Mouse (Mus musculus) bone marrow, adult 2 months (tissue): ENCODE data around the gene Olfr224. TPM values are rescaled to one million over a fixed set of nuclear protein-coding genes. Genes with fewer than 3 reads are reported as not detected.
"Not testable (repeated sequence)": the region's sequence is repeated elsewhere in the genome, so short reads cannot be mapped to it uniquely, and the experiment has no call there.

Experiments used
- H3K27ac ChIP-seq: fragments of 200-500 bp; 2 replicates; pipeline ENCODE4 v1.5.1; 2012; ENCODE audit warnings: low read depth, mild to moderate bottlenecking, control low read depth, inconsistent platforms, low read length; ENCODE audit not compliant: control insufficient read depth, poor library complexity, insufficient read depth
- H3K4me1 ChIP-seq: fragments of 200-500 bp; 2 replicates; pipeline ENCODE4 v1.6.1; 2011; ENCODE audit warnings: low read length; ENCODE audit not compliant: control insufficient read depth, insufficient read depth
- H3K4me3 ChIP-seq: fragments of 200-500 bp; replicated peaks from 2 replicates; pipeline ENCODE3; 2011; ENCODE audit warnings: mild to moderate bottlenecking, low read depth, low read length, control low read depth; ENCODE audit not compliant: control insufficient read depth
- CTCF ChIP-seq: fragments of 200-500 bp; IDR thresholded peaks from 2 replicates; pipeline ENCODE4 v1.5.1; 2011; ENCODE audit warnings: low read length, control low read depth; ENCODE audit not compliant: control insufficient read depth, insufficient read depth
- POLR2A ChIP-seq: fragments of 200-500 bp; IDR thresholded peaks from 2 replicates; pipeline ENCODE4 v1.6.1; 2011; ENCODE audit warnings: low read depth, mild to moderate bottlenecking, control low read depth, low read length, borderline replicate concordance; ENCODE audit not compliant: control insufficient read depth
- WGBS: fragments of 180-500 bp; shearing (Covaris S2); methylation state at CpG from one replicate; pipeline ENCODE4 v1.1.7; 2018; 5-methylcytosine and 5-hydroxymethylcytosine counted together
- polyA plus RNA-seq: library from polyadenylated mRNA; stranded (reverse); fragments of >200 nt; gene quantifications from 2 replicates; pipeline ENCODE4 v1.2.4, GENCODE M21; 2011; ENCODE audit warnings: low replicate concordance; ENCODE audit not compliant: missing spikeins, insufficient read depth, insufficient read length

Olfr224 gene
- polyA plus RNA-seq, 1 experiment = not detected

- 72% methylated on average over 1 of the region's 1 CpGs for WGBS
- no peak for TF ChIP-seq POLR2A
- TF ChIP-seq CTCF = no peak
- H3K27ac ChIP-seq = no peak within 1 kb of the TSS
- H3K4me1 ChIP-seq = no peaks in the 10 kb centered on the region
- no peak within 1 kb of the TSS for H3K4me3 ChIP-seq
These were observed 7.1 kb upstream of the Olfr224 start, which contains the start of gene Olfr325 for GRCm38 (mm10) chr11:58577430-58577829. Gene Olfr325 (plus strand): TSS chr11:58577730.

GRCm38 (mm10) chr11:58555536-58555935 lies 14.8 kb downstream of the Olfr224 start, which contains the start of gene Olfr328:
Gene Olfr328 (minus strand): TSS chr11:58555636.
- TF ChIP-seq POLR2A (no peak), CTCF (no peak)
- 71% methylated on average over 1 of the region's 1 CpGs for WGBS
- Histone ChIP-seq H3K4me3 (no peak within 1 kb of the TSS), H3K4me1 (no peaks in the 10 kb centered on the region), H3K27ac (no peak within 1 kb of the TSS)

- WGBS = 76% methylated on average over 5 of the region's 5 CpGs
- H3K27ac ChIP-seq = no peak within 1 kb of the TSS
- H3K4me3 ChIP-seq = no peak within 1 kb of the TSS
- TF ChIP-seq POLR2A (no peak), CTCF (no peak)
- no peaks in the 10 kb centered on the region for H3K4me1 ChIP-seq
These were observed 24.0 kb downstream of the Olfr224 start, which contains the start of gene Olfr329-ps for GRCm38 (mm10) chr11:58546322-58546721. Gene Olfr329-ps (minus strand): TSS chr11:58546422.

- not testable (repeated sequence) for H3K4me3 ChIP-seq, H3K4me1 ChIP-seq, H3K27ac ChIP-seq
These were observed 35.6 kb downstream of the Olfr224 start, which contains the start of gene Olfr330 for GRCm38 (mm10) chr11:58534736-58535135. Gene Olfr330 (minus strand): TSS chr11:58534836.

- H3K4me1 ChIP-seq, H3K4me3 ChIP-seq, H3K27ac ChIP-seq: not testable (repeated sequence)
- 91% methylated on average over 8 of the region's 9 CpGs for WGBS
These were observed 50.6 kb downstream of the Olfr224 start for GRCm38 (mm10) chr11:58519756-58520155.

- H3K4me3 ChIP-seq, H3K4me1 ChIP-seq, H3K27ac ChIP-seq: not testable (repeated sequence)
- WGBS = 90% methylated on average over 18 of the region's 18 CpGs
These were observed 51.4 kb downstream of the Olfr224 start for GRCm38 (mm10) chr11:58518916-58519315.

Other genes starting within 250 kb of the Olfr224 start
- gene Zfp672, start 240.2 kb downstream of the Olfr224 start, polyA plus RNA-seq = 20.1 and 39.4 TPM in 2 replicates
- 12.6 and 17.7 TPM in 2 replicates for gene Sh3bp5l, start 239.8 kb downstream of the Olfr224 start, polyA plus RNA-seq
- gene Lypd8, start 191.5 kb downstream of the Olfr224 start, polyA plus RNA-seq = not detected in 2 replicates
- not detected in 2 replicates for gene 1810065E05Rik, start 149.4 kb downstream of the Olfr224 start, polyA plus RNA-seq
- gene Gm12253, start 138.0 kb downstream of the Olfr224 start, polyA plus RNA-seq = not detected in 2 replicates
- not detected in 2 replicates for gene Lypd9, start 117.6 kb downstream of the Olfr224 start, polyA plus RNA-seq
- gene Olfr30, start 108.3 kb downstream of the Olfr224 start, polyA plus RNA-seq = not detected in 2 replicates
- not detected in 2 replicates for gene Olfr332, start 78.0 kb downstream of the Olfr224 start, polyA plus RNA-seq
- gene Olfr331, start 68.0 kb downstream of the Olfr224 start, polyA plus RNA-seq = not detected in 2 replicates
- not detected in 2 replicates for gene Olfr330, start 35.7 kb downstream of the Olfr224 start, polyA plus RNA-seq
- gene Olfr329-ps, start 24.1 kb downstream of the Olfr224 start, polyA plus RNA-seq = not detected in 2 replicates
- not detected in 2 replicates for gene Olfr328, start 14.9 kb downstream of the Olfr224 start, polyA plus RNA-seq
- not detected in 2 replicates for gene Olfr325, start 7.2 kb upstream of the Olfr224 start, polyA plus RNA-seq
- not detected in 2 replicates for gene Olfr324, start 24.6 kb upstream of the Olfr224 start, polyA plus RNA-seq
- not detected in 2 replicates for gene 2210407C18Rik, start 45.5 kb upstream of the Olfr224 start, polyA plus RNA-seq
- gene Olfr323, start 59.9 kb upstream of the Olfr224 start, polyA plus RNA-seq = not detected in 2 replicates
- gene Trim58, start 69.9 kb upstream of the Olfr224 start, polyA plus RNA-seq = 24.8 and 27.5 TPM in 2 replicates
- 0.77 TPM in 1 of 2 replicates, not detected in the other for gene Olfr322, start 88.2 kb upstream of the Olfr224 start, polyA plus RNA-seq
- not detected in 2 replicates for gene Olfr320, start 110.5 kb upstream of the Olfr224 start, polyA plus RNA-seq
- gene Olfr319, start 128.6 kb upstream of the Olfr224 start, polyA plus RNA-seq = not detected in 2 replicates
- not detected in 2 replicates for gene Olfr318, start 153.5 kb upstream of the Olfr224 start, polyA plus RNA-seq
- gene Olfr317, start 168.7 kb upstream of the Olfr224 start, polyA plus RNA-seq = not detected in 2 replicates
- gene Olfr316, start 182.2 kb upstream of the Olfr224 start, polyA plus RNA-seq = not detected in 2 replicates
- not detected in 2 replicates for gene Olfr315, start 202.6 kb upstream of the Olfr224 start, polyA plus RNA-seq
- gene Olfr314, start 212.4 kb upstream of the Olfr224 start, polyA plus RNA-seq = not detected in 2 replicates
- not detected in 2 replicates for gene Fam183b, start 231.4 kb upstream of the Olfr224 start, polyA plus RNA-seq
- gene Olfr313, start 244.4 kb upstream of the Olfr224 start, polyA plus RNA-seq = not detected in 2 replicates